Mouse (Mus musculus): ENCODE measurements around the gene Gm21778.
"Not testable (repeated sequence)": the region's sequence is repeated elsewhere in the genome, so short reads cannot be mapped to it uniquely, and the experiment has no call there.

Gene Gm21778

DNA sequence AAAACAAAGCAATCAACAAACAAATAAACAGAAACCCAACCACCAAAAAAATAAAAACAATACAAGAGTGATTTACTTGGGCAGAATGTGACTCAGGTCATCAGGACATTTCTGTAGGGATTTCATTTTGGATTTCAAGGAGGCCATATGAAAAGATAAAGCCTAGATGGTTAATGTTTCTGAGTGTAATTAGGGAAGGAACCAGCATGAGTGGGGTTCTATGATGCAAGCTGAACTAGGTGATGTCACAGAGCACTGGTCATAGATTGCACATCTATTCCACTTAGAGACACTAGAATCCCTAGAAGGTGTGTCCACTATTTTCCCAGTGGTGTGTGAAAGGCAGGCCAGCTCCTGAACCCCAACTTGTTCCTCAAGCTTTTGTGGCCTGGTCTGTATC, at the start of gene Gm21778:
Gm21778 (plus strand) TSS at position 301 of the 400 bp plus-strand sequence.
- DNase-seq, result not testable (repeated sequence)
